In genomic region chr11:62731311-62732021, GRCm38 (mm10) we compare ENCODE assay signal across 8 mouse cellular contexts. TPM values are rescaled to one million over a fixed set of nuclear protein-coding genes. Genes with fewer than 3 reads are reported as not detected.
DNase-seq lines count a peak whose midpoint lies in the region; ATAC-seq and TF ChIP-seq lines count a peak whose summit lies in the region.

TSS of gene Zfp287 (minus strand) at chr11:62731905.

- H3K36me3 ChIP-seq in hindbrain, embryonic 12.5 days: peaks cover 12% of the 10 kb centered on the region; the same call in 1 of the 2 replicates
- no peaks in the 10 kb centered on the region for H3K36me3 ChIP-seq in lung, postnatal 0 days (ENCODE audit: insufficient read depth, low read length)

- ATAC-seq in hindbrain, embryonic 12.5 days (ENCODE audit: low FRiP score): peak; percentile 99
- ATAC-seq in lung, postnatal 0 days: peak; percentile 97

- WGBS in hindbrain, embryonic 12.5 days: under 1% methylated on average over 48 of the region's 48 CpGs
- WGBS in lung, postnatal 0 days: 2% methylated on average over 48 of the region's 48 CpGs

- peaks cover 14% of the 10 kb centered on the region for H3K4me1 ChIP-seq in hindbrain, embryonic 12.5 days
- H3K4me1 ChIP-seq in lung, postnatal 0 days (ENCODE audit: insufficient read depth, low read depth, low read length): no peaks in the 10 kb centered on the region

- peak within 1 kb of the TSS; percentile 84 for H3K9ac ChIP-seq in hindbrain, embryonic 12.5 days
- 0 out of 2 replicates have a peak within 1 kb of the TSS, but pooled peaks have one; percentile 29 for H3K9ac ChIP-seq in lung, postnatal 0 days (replicated peaks; ENCODE audit: low read depth)

- peak within 1 kb of the TSS; percentile 96 for H3K27ac ChIP-seq in hindbrain, embryonic 12.5 days
- peak within 1 kb of the TSS; percentile 54 for H3K27ac ChIP-seq in lung, postnatal 0 days (ENCODE audit: low read length)

- no peak for TF ChIP-seq EP300 in lung, postnatal 0 days (IDR thresholded peaks at IDR 0.05)

- H3K4me2 ChIP-seq in hindbrain, embryonic 12.5 days (replicated peaks): peak within 1 kb of the TSS; percentile 60
- peak within 1 kb of the TSS; percentile 78 for H3K4me2 ChIP-seq in lung, postnatal 0 days (replicated peaks; ENCODE audit: low read depth, low read length)

- TF ChIP-seq CTCF in lung, postnatal 0 days (IDR thresholded peaks at IDR 0.05): no peak

- DNase-seq in ES-CJ7 (ENCODE audit: low read depth, low spot score): peak; percentile 91
- DNase-seq in cerebellum, adult 8-10 months: peak; percentile 92
- peak; percentile 88 to 90 for DNase-seq in frontal cortex, postnatal 10 days (ENCODE audit: low spot score in 2 of 2)
- DNase-seq in layer of hippocampus, postnatal 10 days (ENCODE audit: low spot score in 2 of 2): peak; percentile 89 to 92
- peak; percentile 88 for DNase-seq in lung, postnatal 0 days (ENCODE audit: low spot score)
- peak; percentile 75 for DNase-seq in ovary, postnatal 14 days (ENCODE audit: low spot score)
- DNase-seq in thymus, postnatal 10 days (ENCODE audit: low spot score in 2 of 2): peak; percentile 71 to 75

- H3K4me3 ChIP-seq in hindbrain, embryonic 12.5 days: peak within 1 kb of the TSS; percentile 76
- peak within 1 kb of the TSS; percentile 64 for H3K4me3 ChIP-seq in lung, postnatal 0 days (ENCODE audit: low read depth, low read length)

- no peaks in the 10 kb centered on the region for H3K9me3 ChIP-seq in hindbrain, embryonic 12.5 days (replicated peaks)
- no peaks in the 10 kb centered on the region for H3K9me3 ChIP-seq in lung, postnatal 0 days (ENCODE audit: low read length)

- H3K27me3 ChIP-seq in hindbrain, embryonic 12.5 days: peaks cover 4% of the 10 kb centered on the region; the same call in 1 of the 2 replicates
- H3K27me3 ChIP-seq in lung, postnatal 0 days (replicated peaks; ENCODE audit: insufficient read depth, low read length): no peaks in the 10 kb centered on the region

RNA-seq across cellular contexts. Expression of gene Zfp287, which starts in this region (rescaled TPM):
- polyA plus RNA-seq in hindbrain, embryonic 12.5 days (2016; fragmentation: Nextera tagmentation; extraction: Ambion mirVana): 20.8 and 21.1 TPM in 2 replicates
- total RNA-seq in layer of hippocampus, postnatal 10 days (2021): 10 to 100 TPM; 17.8 to 19.9 TPM
- 2.5 and 3.3 TPM in 2 replicates for polyA plus RNA-seq in lung, postnatal 0 days (2015; fragmentation: Nextera tagmentation; extraction: Ambion mirVana)

Comparison
In these comparisons a context has a peak if more than half of its experiments do, and no peak if none do; other contexts are left out.
1. Peak in every context shown above with its lines: DNase-seq, ATAC-seq, H3K4me3 ChIP-seq and H3K27ac ChIP-seq.